Mouse (Mus musculus): ENCODE measurements around the gene Nxph4.

GRCm38 (mm10) chr10:127531548-127531947 is 2.8 kb downstream of the Nxph4 start:
- TF ChIP-seq GATA1 (IDR thresholded peaks at IDR 0.05; ENCODE audit: low read length) (no peak), TAL1 (IDR thresholded peaks at IDR 0.05; ENCODE audit: low read length) (no peak)
